Mouse (Mus musculus): ENCODE data around the gene Aass. TPM values are rescaled to one million over a fixed set of nuclear protein-coding genes. Genes with fewer than 3 reads are reported as not detected.

Gene Aass
- polyA plus RNA-seq, 1 experiment from 2014 or later, result 2.8 TPM

GRCm38 (mm10) chr6:23084587-23085421, 48.0 kb downstream of the Aass start:
- H3K4me2 ChIP-seq (ENCODE audit: low read depth, low read length), result no peak overlapping the region
- WGBS, result 82% methylated on average over 5 of the region's 5 CpGs
- no peaks in the 10 kb centered on the region for H3K4me1 ChIP-seq (ENCODE audit: control insufficient read depth, insufficient read depth, low read length)
- no peaks in the 10 kb centered on the region for H3K36me3 ChIP-seq (ENCODE audit: control insufficient read depth, insufficient read depth, low read length)
- H3K27me3 ChIP-seq (ENCODE audit: control insufficient read depth, insufficient read depth, low read length), result no peaks in the 10 kb centered on the region
- H3K27ac ChIP-seq (ENCODE audit: low read length), result no peak overlapping the region
- no peak overlapping the region for H3K9ac ChIP-seq (ENCODE audit: low read length)
- no peaks in the 10 kb centered on the region for H3K9me3 ChIP-seq (replicated peaks; ENCODE audit: control insufficient read depth, low read length)
- peak; percentile 88; the same call in 1 of the 2 replicates for ATAC-seq (ENCODE audit: insufficient read depth, low FRiP score)
- no peak overlapping the region for H3K4me3 ChIP-seq (replicated peaks; ENCODE audit: low read length)

GRCm38 (mm10) chr6:23079991-23080680, 52.6 kb downstream of the Aass start:
- ATAC-seq (ENCODE audit: insufficient read depth, low FRiP score), result no peak

GRCm38 (mm10) chr6:23078273-23078672, 54.5 kb downstream of the Aass start:
- no peak overlapping the region for H3K9ac ChIP-seq (ENCODE audit: low read length)
- ATAC-seq (ENCODE audit: insufficient read depth, low FRiP score), result no peak
- WGBS, result 75% methylated on average over 2 of the region's 2 CpGs
- H3K9me3 ChIP-seq (replicated peaks; ENCODE audit: control insufficient read depth, low read length), result no peaks in the 10 kb centered on the region
- H3K27ac ChIP-seq (ENCODE audit: low read length), result no peak overlapping the region
- no peaks in the 10 kb centered on the region for H3K4me1 ChIP-seq (ENCODE audit: control insufficient read depth, insufficient read depth, low read length)
- H3K4me2 ChIP-seq (ENCODE audit: low read depth, low read length), result no peak overlapping the region
- no peak overlapping the region for H3K4me3 ChIP-seq (replicated peaks; ENCODE audit: low read length)
- H3K27me3 ChIP-seq (ENCODE audit: control insufficient read depth, insufficient read depth, low read length), result no peaks in the 10 kb centered on the region
- H3K36me3 ChIP-seq (ENCODE audit: control insufficient read depth, insufficient read depth, low read length), result no peaks in the 10 kb centered on the region

More at GRCm38 (mm10) chr6:23079991-23080680, 52.6 kb downstream of the Aass start:
- H3K9ac ChIP-seq (ENCODE audit: low read length), result no peak overlapping the region
- 54% methylated on average over 3 of the region's 3 CpGs for WGBS
- H3K4me1 ChIP-seq (ENCODE audit: control insufficient read depth, insufficient read depth, low read length), result no peaks in the 10 kb centered on the region
- H3K4me2 ChIP-seq (ENCODE audit: low read depth, low read length), result no peak overlapping the region
- no peaks in the 10 kb centered on the region for H3K9me3 ChIP-seq (replicated peaks; ENCODE audit: control insufficient read depth, low read length)
- no peak overlapping the region for H3K27ac ChIP-seq (ENCODE audit: low read length)
- H3K27me3 ChIP-seq (ENCODE audit: control insufficient read depth, insufficient read depth, low read length), result no peaks in the 10 kb centered on the region
- no peak overlapping the region for H3K4me3 ChIP-seq (replicated peaks; ENCODE audit: low read length)
- H3K36me3 ChIP-seq (ENCODE audit: control insufficient read depth, insufficient read depth, low read length), result no peaks in the 10 kb centered on the region

- Histone ChIP-seq H3K27ac (ENCODE audit: low read length) (no peak overlapping the region), H3K4me3 (replicated peaks; ENCODE audit: low read length) (no peak overlapping the region), H3K27me3 (ENCODE audit: control insufficient read depth, insufficient read depth, low read length) (no peaks in the 10 kb centered on the region), H3K9ac (ENCODE audit: low read length) (no peak overlapping the region), H3K9me3 (replicated peaks; ENCODE audit: control insufficient read depth, low read length) (no peaks in the 10 kb centered on the region), H3K4me2 (ENCODE audit: low read depth, low read length) (no peak overlapping the region), H3K36me3 (ENCODE audit: control insufficient read depth, insufficient read depth, low read length) (no peaks in the 10 kb centered on the region), H3K4me1 (ENCODE audit: control insufficient read depth, insufficient read depth, low read length) (no peaks in the 10 kb centered on the region)
- WGBS, result 70% methylated on average over 2 of the region's 2 CpGs
- no peak for ATAC-seq (ENCODE audit: insufficient read depth, low FRiP score)
These were observed 56.7 kb downstream of the Aass start for GRCm38 (mm10) chr6:23076060-23076459.

- Histone ChIP-seq H3K9ac (ENCODE audit: low read length) (no peak overlapping the region), H3K9me3 (replicated peaks; ENCODE audit: control insufficient read depth, low read length) (0 out of 2 replicates have a peak, but pooled peaks cover 4% of the 10 kb centered on the region), H3K36me3 (ENCODE audit: control insufficient read depth, insufficient read depth, low read length) (no peaks in the 10 kb centered on the region), H3K4me1 (ENCODE audit: control insufficient read depth, insufficient read depth, low read length) (no peaks in the 10 kb centered on the region), H3K4me3 (replicated peaks; ENCODE audit: low read length) (no peak overlapping the region), H3K27me3 (ENCODE audit: control insufficient read depth, insufficient read depth, low read length) (no peaks in the 10 kb centered on the region), H3K27ac (ENCODE audit: low read length) (no peak overlapping the region), H3K4me2 (ENCODE audit: low read depth, low read length) (no peak overlapping the region)
- WGBS, result 91% methylated on average over 5 of the region's 5 CpGs
- no peak for ATAC-seq (ENCODE audit: insufficient read depth, low FRiP score)
These were observed 77.1 kb downstream of the Aass start for GRCm38 (mm10) chr6:23055734-23056133.

GRCm38 (mm10) chr6:23048836-23049235, 84.0 kb downstream of the Aass start:
- WGBS, result 88% methylated on average over 4 of the region's 4 CpGs
- Histone ChIP-seq H3K9me3 (replicated peaks; ENCODE audit: control insufficient read depth, low read length) (peaks cover 4% of the 10 kb centered on the region; the same call in 1 of the 2 replicates), H3K36me3 (ENCODE audit: control insufficient read depth, insufficient read depth, low read length) (no peaks in the 10 kb centered on the region), H3K9ac (ENCODE audit: low read length) (no peak overlapping the region), H3K4me2 (ENCODE audit: low read depth, low read length) (no peak overlapping the region), H3K27me3 (ENCODE audit: control insufficient read depth, insufficient read depth, low read length) (no peaks in the 10 kb centered on the region), H3K4me1 (ENCODE audit: control insufficient read depth, insufficient read depth, low read length) (no peaks in the 10 kb centered on the region), H3K27ac (ENCODE audit: low read length) (no peak overlapping the region), H3K4me3 (replicated peaks; ENCODE audit: low read length) (no peak overlapping the region)
- no peak for ATAC-seq (ENCODE audit: insufficient read depth, low FRiP score)

- H3K27me3 ChIP-seq (ENCODE audit: control insufficient read depth, insufficient read depth, low read length), result no peaks in the 10 kb centered on the region
- no peak overlapping the region for H3K4me3 ChIP-seq (replicated peaks; ENCODE audit: low read length)
- H3K9me3 ChIP-seq (replicated peaks; ENCODE audit: control insufficient read depth, low read length), result no peaks in the 10 kb centered on the region
- ATAC-seq (ENCODE audit: insufficient read depth, low FRiP score), result no peak
- H3K36me3 ChIP-seq (ENCODE audit: control insufficient read depth, insufficient read depth, low read length), result no peaks in the 10 kb centered on the region
- no peak overlapping the region for H3K9ac ChIP-seq (ENCODE audit: low read length)
- H3K27ac ChIP-seq (ENCODE audit: low read length), result no peak overlapping the region
- H3K4me1 ChIP-seq (ENCODE audit: control insufficient read depth, insufficient read depth, low read length), result no peaks in the 10 kb centered on the region
- no peak overlapping the region for H3K4me2 ChIP-seq (ENCODE audit: low read depth, low read length)
- 50% methylated on average over 1 of the region's 1 CpGs for WGBS
These were observed 104.5 kb downstream of the Aass start for GRCm38 (mm10) chr6:23028251-23028650.
